Mouse (Mus musculus) cerebellum, adult 18-20 months (tissue): ENCODE measurements at regions not wholly inside any gene's neighbourhood (a gene's known extent, or its start where the extent isn't known, plus 50 kb on each side); places are given as distances from the start of the nearest gene placed in this dataset.

ENCODE experiments used
- DNase-seq, 2 experiments: peaks; one replicate each; pipeline ENCODE4 v3.0.0; 2021

DNA sequence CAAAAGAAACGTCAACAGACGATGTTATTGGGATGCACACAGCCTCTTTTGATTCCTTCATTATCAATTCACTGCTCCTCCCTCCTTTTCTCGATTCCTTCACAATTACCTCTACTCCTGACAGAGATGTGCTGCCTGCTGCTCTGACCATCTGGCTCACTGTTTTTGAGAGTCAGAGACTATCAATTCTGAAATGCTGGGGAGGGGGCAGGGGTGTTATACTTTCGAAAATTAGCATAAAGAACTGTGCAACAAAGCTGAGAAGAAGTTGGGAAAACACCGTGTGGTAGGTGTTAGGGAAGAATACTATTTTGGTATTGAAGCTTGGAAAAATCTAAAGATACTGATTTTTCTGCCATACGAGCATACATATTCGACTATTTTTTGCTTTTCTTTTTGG is 96.4 kb downstream of the Nedd1 start:
- no peak for DNase-seq

DNA sequence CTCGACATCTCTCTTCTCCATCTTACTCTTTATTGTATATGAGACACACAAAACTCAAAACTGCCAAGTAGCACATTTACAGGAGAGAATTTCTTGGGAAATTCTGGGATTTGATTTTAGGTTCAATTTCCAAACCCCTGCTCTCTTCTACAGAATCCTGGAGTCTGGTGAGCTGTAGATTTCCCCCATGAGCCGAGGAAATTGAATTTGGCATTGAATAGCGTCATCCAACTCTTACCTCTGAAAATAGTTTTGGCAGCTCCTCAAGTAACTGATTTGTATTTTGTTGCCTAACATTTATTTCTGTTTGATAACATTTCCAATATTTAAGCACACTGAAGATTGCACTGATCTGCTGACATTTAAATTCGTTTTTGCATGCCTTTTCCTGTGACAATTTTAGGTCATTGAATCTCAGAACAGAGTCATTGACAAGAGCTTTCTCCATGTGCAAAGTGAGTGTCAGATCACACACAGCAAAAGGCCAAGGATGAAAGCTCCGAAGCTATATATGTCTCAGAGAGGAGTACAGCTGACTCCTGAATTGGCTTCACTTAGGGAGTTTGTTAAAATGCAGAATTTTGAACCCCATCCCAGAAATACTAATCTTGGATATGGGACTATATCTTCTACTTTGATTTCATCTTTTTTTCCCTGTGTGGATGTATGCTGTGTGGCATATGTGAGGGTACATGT is 106.4 kb downstream of the Nedd1 start:
- no peak for DNase-seq

DNA sequence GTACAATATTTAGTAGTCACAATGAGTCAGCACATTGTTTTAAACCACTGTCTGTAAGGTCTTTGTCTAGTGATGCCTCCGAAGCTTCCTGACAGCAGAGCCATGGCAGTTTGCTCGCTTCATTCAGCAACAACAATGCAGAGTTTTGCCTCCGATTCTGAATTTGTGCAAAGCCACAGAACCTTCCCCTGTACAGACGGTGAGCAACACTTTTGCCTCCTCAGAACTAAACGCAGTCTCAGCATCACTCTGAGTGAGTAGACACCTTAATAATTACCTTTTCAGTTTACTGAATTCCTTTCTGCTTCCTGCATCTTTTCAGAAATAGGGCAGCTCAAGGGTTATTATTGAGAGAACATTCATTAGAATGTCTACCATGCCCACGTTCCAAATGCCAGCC is 107.9 kb downstream of the Nedd1 start:
- DNase-seq: no peak

DNA sequence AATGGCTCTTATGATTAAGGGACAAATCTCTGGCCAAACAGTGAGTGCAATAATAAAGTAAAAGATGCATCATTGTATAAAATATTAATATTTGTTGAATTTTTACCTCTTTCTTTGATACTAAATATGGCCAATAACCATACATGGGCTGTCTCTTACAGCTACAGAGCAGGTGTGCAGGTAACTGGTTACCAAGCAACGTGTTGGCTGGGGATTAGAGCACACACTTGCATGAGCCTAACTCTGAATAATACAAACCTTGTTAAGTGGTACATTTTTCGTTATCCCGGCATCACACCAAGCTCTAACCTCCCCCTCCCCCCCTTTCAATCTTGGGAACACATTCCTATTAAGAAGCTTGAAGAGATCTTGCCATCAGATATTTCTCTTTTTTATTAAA is 111.2 kb downstream of the Nedd1 start:
- DNase-seq: no peak

DNA sequence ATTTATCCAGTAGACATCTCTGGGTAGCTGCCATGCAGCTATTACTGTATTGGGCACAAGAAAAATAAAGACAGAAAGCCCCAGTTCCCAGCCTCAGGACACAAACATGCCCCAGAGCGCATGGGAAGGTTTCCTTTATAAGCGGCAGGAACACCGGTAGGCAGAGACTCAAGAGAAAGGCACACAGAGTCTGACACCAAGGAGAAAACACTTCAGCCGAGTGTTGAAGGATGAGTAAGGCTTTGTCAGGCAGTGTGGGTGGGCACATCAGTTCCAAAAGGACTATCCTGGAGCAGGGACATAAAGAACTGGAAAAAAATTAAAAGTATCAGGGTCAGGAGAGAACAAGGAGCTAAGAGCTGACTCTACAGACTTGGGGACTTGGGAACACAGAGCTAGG is 115.5 kb downstream of the Nedd1 start:
- no peak for DNase-seq

DNA sequence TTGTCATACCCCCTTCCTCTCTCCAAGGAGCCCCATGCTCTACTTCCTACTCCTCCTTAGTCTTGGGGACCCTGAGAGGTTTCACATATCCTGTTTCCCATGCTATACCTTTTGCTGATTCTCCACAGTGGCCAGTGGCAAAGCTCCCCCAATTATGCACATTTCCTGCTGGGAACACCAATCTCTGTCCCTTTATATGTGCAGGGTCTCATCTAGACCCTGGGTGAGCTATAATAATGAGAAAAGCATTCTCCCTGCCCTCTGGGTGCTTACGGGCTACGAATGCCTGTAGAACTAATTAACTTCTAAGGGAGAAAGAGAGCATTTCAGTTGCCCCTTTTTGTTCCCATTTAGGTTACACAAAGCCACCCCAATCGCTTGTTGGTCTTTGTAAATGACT is 116.6 kb downstream of the Nedd1 start:
- DNase-seq: no peak

DNA sequence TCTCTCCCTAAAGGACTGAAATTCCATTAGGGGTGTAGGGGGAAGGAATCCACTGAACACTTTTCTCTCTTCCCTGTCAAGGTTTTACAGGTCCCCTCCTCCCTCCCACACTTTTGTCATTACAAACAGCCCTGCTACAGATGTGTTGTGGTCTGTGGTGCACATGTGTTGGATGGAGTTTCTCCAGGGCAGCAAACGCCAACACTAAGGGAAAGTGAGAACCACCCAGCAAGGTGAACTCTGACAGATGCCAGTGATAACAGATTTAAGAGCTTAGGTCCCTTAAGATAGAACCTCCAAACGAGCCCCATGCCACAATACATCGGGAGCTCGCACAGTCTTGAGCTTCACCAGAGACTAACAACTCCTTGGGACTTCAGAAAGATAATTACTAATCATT is 122.1 kb downstream of the Nedd1 start:
- DNase-seq: no peak

DNA sequence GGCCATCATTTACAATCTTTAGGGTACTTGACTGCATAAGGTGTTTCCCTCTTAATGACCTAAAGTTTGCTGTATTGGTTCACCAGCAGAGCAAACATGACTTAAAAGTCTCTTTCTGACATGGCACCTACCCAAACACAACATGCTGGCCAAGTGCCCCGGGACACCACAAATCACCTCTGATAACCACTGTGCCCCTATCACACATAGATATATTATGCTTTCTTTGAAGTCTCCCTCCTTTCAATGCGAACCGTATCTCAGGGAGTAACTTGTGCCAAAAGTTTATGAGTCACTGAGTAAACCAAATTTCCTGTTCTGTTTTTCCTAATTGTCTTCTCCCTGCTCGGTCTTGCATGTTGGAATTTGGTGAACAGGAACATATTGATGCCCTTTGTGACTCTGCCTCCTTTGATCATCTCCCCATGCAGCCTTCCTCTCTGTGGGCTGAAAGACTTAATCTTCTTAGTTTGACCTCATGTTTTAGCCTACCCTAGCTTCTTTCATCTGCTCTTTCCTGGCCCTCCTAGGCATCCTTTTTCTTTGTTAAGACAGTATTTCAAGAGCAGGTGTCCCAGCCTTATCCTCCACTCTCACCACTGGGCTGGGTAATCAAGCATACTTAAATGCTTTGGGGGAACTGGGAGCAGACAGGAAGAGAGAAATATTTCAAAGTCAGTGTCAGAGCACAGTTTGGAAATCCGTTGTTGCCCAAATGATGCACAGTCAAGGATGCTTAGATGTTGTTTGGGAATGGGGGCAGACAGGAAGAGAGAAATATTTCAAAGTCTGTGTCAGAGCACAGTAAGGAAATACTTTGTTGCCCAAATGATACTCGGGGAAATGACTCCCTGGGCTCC is 126.5 kb downstream of the Nedd1 start:
- DNase-seq: no peak

DNA sequence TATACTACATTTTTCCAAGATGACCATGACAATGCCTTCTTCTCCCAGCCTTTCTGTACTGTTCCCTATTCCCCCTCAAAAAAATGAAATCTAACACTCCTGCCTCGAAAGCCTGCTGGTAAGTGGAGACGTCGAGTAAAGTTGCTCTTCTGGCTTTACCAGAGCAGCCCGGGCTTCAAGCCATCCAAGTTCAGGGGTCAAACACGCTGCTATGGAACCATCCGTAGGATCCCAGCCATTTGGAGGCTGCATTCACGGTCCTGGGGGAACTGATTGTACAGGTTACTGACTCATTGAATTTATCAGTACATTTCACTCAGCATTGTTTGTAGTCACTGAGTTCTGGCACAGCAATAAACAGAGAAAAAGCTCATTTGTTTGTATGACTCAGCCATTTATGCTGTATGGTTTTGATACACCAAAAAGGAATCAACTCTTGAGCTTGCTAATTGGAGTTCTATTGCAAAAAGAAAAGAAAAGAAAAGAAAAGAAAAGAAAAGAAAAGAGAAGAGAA is 128.2 kb downstream of the Nedd1 start:
- DNase-seq: no peak

DNA sequence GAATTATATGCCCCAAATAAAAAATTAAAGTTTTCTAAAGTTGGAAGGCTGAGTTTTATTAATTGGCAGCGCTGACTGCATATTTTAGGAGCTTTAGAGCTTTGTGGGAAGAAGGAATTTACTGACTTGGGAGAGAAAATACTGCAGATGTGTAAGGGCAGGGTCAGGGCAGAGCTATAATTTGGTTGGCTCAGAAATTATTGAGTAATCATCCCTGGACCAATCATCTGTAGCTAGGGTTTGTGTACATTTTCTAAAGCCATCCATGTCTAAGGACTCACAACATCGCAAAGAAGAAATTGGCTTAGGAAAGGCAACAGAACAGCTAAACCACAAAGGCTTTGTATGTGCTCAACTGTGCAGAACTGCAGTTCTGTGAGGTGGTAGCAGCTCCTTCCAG is 143.3 kb downstream of the Nedd1 start:
- DNase-seq: no peak

DNA sequence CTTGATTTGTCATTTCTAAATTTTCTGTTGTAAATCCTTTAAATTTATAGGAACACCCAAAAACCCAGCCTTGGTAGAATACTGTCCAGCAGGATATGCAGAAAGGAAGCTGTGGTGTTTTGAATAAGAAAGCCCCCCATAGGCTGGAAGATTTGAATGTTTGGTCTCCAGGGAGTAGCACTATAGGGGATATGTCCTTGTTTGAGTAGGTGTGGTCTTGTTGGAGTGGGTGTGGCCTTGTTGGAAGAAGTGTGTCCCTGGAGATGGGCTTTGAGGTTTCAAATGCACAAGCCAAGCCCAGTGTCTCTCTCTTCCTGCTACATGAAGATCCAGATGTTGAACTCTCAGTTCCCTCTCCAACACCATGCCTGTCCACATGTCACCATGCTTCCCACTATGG is 151.7 kb downstream of the Nedd1 start:
- no peak for DNase-seq

DNA sequence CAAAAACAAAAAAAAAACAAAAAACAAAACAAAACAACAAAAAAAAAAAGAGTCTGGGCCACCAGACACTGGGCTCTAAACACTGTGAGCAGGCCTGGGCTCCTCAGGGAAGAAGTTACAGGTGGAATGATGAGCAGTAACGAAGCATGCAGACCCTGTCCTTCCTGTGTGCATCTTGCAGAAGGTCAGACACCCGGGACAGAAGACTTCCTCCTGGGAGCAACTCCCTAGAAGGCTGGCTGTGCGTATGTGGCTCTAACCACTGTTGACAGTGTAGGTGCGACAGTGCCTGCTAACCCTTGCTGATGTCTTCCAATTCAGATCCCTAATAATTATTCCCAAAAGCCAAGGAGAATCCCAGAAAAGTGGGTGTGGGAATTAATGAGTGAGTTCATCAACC is 164.8 kb downstream of the Nedd1 start:
- no peak for DNase-seq

DNA sequence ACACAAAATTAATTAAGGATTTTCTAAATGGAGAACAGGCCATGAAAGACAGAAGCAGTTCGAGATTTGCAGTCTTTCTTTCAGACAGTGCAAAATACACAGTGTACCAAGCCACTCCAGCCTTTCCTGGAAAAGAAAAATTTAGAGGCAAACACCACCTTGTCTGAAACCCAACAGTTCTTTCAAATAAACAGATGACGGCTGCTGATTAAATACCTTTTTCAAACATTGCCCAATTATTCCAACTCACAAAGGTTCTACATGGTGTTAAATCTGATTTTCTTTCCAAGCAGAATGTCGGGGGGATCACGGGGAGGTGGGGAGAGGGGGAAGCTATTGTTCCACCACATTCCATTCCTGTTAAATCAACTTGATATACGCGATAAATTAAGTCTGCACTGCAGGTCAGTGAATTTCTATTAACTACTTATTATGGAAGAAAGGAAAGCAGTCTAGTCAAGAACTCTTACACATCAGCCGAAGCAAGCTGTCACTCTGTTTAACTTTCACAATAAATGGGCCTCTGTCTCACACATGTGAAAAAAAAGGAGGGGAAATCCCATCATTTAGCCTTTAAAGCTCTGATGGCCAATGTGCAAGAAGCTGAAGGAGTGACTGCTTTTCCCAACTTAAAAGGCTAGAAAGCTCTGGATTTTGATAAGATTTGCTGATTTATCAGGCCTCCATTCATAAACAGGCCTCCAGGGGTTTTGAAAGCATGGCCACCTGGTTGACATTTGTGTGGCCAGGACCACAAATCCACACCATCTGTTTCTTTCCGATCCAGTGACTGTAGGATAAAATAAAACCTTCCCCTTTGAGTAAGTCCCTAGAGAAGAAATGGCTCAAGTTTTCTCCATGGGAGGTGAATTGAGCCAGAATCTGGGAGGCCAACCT is 165.4 kb downstream of the Nedd1 start:
- no peak for DNase-seq

DNA sequence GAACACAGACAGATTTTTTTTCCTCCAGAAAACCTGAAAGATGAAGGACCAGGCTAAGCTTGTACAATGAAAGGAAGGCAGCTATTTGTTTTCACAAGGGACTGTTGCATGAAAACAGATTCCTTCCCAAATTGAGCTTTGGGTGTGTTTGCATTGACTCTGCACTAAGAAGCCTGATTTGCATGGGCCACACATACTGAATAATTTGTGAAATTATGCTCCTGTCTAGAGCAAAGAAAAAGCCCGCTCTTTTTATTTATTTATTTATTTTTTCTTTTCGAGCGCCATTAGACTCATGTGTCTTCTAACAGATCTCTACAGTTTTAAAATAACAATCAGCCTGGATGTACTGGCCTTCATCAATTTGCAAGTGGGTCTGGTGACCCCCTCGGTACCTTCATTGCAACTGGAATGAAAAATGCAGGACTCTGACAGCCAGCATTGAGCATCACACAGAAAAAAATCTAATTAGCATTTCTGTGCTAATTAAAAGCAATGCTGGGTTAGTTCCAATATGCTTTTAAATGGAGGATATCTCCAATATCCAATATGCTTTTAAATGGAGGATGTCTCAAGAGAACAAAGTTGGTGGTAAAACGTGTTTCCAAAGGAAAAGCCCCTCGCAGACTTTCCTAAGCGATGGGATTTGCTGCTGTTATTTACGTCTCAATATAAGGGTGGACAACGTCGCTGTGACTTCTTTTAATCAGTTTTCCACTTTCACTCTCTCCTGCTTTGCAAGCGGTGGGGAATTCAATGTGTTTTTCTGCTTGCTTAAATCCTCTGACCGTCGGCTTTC is 166.3 kb downstream of the Nedd1 start:
- no peak for DNase-seq

DNA sequence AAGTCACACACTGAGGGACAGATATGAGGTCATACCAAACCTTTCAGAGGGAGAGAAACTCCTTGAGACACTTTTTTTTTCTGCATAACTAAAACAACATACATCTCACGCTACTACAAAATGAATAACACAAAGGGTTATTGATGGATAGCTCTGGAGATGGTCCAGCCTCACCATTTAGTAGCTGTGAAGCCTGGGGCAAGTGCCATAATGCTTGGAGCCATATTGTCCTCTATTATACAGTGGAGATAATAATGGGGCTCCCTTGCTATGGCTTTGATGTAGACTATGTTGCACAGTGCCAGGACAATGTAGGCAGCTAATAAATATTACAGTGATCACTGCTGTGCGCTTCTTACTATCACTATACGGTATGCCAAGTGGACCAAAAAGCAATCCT is 168.3 kb downstream of the Nedd1 start:
- DNase-seq: no peak

DNA sequence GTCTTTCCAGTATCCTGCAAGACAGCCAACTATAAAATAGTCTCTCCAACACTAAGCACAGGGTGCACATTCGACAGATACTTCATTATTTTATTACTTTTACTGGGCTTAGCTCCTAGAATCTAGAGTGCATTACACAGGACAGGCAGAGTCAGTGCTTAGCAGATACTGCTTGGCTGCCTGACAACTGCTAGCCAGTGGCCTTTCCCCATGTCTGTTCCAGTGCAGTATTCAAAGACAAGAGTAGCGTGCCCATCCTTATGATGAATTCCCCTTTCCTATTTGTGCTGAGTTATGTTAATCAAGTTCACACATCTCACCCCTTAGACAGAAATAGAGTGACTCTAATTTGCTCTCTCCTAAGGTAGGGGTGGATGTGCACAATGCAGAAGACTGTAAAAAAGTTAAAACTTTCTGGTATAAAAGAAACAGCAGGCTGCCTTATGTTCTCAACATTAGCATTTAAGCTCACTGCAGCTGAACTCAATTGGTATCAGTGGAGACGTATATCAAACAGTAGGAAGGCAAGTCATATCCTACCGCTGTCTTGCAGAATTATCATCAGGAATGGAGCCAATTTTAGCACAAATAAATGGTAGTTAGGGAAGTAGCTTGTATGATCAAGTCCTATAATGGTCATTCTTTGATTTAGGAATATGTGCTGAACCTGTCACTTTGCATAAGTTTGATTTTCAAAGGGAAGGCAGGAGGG is 173.2 kb downstream of the Nedd1 start:
- no peak for DNase-seq

DNA sequence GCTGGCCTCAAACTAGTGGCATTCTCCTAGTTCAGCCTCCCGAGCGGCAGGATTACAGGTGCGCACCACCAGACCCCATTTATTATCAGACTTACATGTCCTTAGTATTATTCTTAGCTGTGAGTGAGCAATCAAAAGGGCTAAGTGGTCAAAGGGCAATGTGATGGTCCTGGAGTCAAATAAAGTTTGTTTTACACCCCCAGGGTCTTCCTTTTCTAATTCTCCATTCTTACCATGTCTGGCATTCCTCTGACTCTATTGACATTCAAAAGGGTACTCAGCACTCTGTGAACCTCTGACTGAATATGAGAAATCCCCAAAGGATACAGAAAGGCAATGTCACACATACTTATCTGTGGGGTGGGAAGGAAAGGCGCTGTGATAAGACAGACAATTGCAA is 183.8 kb downstream of the Nedd1 start:
- no peak for DNase-seq

DNA sequence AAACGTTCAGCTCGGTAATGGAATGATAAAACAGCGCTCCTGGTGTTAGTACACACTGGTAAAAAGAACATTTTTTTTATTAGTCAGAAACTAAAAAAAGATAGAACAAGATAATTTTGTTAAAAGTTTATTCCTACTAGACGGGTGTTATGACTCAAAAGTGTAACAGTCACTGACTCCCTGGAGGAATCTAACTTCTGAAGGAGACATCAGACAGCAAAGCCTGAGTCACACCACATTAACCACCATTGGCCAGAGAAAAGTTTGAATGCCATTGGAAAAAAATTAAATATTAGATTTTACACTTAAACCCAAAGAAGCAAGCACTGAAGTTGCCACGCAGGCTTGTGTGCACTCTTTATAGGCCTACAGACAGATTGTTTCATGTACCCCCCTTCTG is 205.3 kb downstream of the Nedd1 start:
- no peak for DNase-seq

DNA sequence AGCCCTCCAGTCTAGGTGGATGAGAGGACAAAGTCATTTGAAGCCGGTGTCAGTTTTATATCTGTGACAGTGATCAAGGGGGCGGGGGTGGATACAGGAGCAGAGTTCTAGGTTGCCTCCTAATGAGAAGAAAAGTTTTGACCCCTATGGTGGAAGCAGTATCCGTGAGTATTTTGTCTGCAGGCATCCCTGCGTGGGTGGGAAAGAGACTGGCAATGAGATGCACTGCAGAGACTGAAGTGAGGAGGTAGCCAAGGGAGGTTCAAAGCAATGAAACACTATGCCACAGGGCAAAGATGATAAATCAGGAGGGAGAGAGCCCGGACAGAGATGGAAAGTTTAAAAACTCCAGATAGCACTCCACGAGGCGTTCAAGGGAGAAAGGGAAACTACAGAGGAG is 210.5 kb downstream of the Nedd1 start:
- DNase-seq: no peak

DNA sequence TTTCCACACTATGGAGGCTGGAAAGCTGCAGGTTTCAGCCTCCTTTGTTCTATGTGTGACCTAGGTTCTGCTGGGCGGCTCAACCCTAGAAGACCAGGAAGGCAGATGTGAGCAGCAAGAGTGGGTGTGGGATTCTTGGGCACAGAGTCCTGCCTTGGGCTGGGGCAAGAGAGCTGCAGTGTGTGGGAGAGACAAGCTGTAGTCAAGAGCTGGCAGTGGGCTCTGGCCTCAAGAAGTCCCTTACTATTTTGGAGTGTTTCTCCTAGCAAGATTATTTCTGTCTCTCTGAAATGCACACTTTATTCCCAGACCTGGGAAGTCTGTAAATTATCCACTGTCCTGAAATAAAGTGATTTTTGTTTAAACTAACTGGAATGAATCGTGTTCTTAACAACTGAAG is 211.5 kb downstream of the Nedd1 start:
- DNase-seq: no peak

DNA sequence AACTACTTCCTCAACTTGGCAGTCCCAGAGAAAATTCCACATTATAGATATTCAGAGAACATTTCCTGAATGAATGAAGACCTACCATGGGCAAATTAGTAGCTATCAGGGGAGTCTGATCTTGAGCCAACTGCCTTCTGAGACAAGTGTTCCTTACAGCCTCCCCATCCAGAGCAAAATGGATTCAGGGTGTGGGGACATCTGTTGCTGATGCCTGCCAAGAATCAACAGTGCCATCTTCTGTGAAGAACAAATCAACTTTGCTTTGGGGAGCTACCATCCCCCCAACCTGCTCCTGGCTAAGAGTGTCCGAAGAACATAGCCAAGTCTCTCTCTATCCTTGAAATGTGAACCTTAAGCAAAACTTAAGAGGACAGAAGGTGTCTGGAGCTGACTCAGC is 217.9 kb downstream of the Nedd1 start:
- no peak for DNase-seq

DNA sequence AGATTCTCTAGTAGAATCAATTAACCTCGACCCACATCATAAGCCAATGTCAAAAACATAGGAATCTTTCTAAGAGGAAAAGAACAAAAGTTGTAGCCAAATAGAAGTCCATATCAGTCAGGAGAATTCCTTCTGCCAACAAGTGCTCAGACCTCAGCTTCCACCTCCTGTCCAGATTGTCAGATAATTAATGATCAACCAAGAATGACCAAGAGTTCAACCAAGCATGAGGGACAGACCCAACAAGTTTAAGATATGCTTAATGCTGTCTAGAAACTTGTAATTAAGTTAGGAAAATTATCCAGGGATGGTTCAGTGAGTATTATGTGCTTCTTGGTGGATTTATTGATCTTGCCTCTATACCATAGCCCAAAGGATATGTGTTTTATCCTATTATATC is 238.6 kb downstream of the Nedd1 start:
- DNase-seq: no peak
